Mouse (Mus musculus): ENCODE measurements around the gene Cd40. TPM values are rescaled to one million over a fixed set of nuclear protein-coding genes. Genes with fewer than 3 reads are reported as not detected.
A peak's percentile ranks its signal among the peaks of the same experiment; 100 is the strongest.

Cd40 gene
- polyA plus RNA-seq, 1 experiment from 2014 or later: 3.6 TPM

- TF ChIP-seq CTCF (IDR thresholded peaks at IDR 0.05; ENCODE audit: low read depth): no peak
- 82% methylated on average over 5 of the region's 5 CpGs for WGBS
- peaks cover 22% of the 10 kb centered on the region for H3K36me3 ChIP-seq (ENCODE audit: control insufficient read depth, insufficient read depth)
- no peak overlapping the region for H3K9ac ChIP-seq (ENCODE audit: low read depth, low read length)
- H3K9me3 ChIP-seq (ENCODE audit: control insufficient read depth): no peaks in the 10 kb centered on the region
- H3K4me3 ChIP-seq (ENCODE audit: low read depth, low read length): no peak overlapping the region
- no peak for ATAC-seq
- H3K27ac ChIP-seq (ENCODE audit: low read depth, low read length): no peak overlapping the region
- H3K4me2 ChIP-seq (replicated peaks; ENCODE audit: low read depth): no peak overlapping the region
- H3K27me3 ChIP-seq (replicated peaks; ENCODE audit: control insufficient read depth, insufficient read depth, low read length): no peaks in the 10 kb centered on the region
- H3K4me1 ChIP-seq (replicated peaks; ENCODE audit: control insufficient read depth, insufficient read depth, low read length): no peaks in the 10 kb centered on the region
These were observed 40.5 kb upstream of the Cd40 start for GRCm38 (mm10) chr2:165014935-165015334.

GRCm38 (mm10) chr2:165020490-165020889 is 34.9 kb upstream of the Cd40 start:
- H3K36me3 ChIP-seq (ENCODE audit: control insufficient read depth, insufficient read depth): peaks cover 5% of the 10 kb centered on the region

GRCm38 (mm10) chr2:165027163-165027562 is 28.3 kb upstream of the Cd40 start:
- H3K36me3 ChIP-seq (ENCODE audit: control insufficient read depth, insufficient read depth): no peaks in the 10 kb centered on the region; the same call in 1 of the 2 replicates
- no peaks in the 10 kb centered on the region for H3K9me3 ChIP-seq (ENCODE audit: control insufficient read depth)
- 40% methylated on average over 1 of the region's 1 CpGs for WGBS
- H3K27me3 ChIP-seq (replicated peaks; ENCODE audit: control insufficient read depth, insufficient read depth, low read length): no peaks in the 10 kb centered on the region
- H3K27ac ChIP-seq (ENCODE audit: low read depth, low read length): no peak overlapping the region
- no peak for TF ChIP-seq CTCF (IDR thresholded peaks at IDR 0.05; ENCODE audit: low read depth)
- ATAC-seq: no peak
- H3K9ac ChIP-seq (ENCODE audit: low read depth, low read length): no peak overlapping the region
- H3K4me2 ChIP-seq (replicated peaks; ENCODE audit: low read depth): no peak overlapping the region
- no peaks in the 10 kb centered on the region for H3K4me1 ChIP-seq (replicated peaks; ENCODE audit: control insufficient read depth, insufficient read depth, low read length)
- H3K4me3 ChIP-seq (ENCODE audit: low read depth, low read length): no peak overlapping the region

More at GRCm38 (mm10) chr2:165020490-165020889, 34.9 kb upstream of the Cd40 start:
- H3K4me1 ChIP-seq (replicated peaks; ENCODE audit: control insufficient read depth, insufficient read depth, low read length): no peaks in the 10 kb centered on the region
- H3K4me2 ChIP-seq (replicated peaks; ENCODE audit: low read depth): no peak overlapping the region
- ATAC-seq: no peak
- H3K27ac ChIP-seq (ENCODE audit: low read depth, low read length): no peak overlapping the region
- no peaks in the 10 kb centered on the region for H3K27me3 ChIP-seq (replicated peaks; ENCODE audit: control insufficient read depth, insufficient read depth, low read length)
- no peak for TF ChIP-seq CTCF (IDR thresholded peaks at IDR 0.05; ENCODE audit: low read depth)
- H3K9ac ChIP-seq (ENCODE audit: low read depth, low read length): no peak overlapping the region
- H3K9me3 ChIP-seq (ENCODE audit: control insufficient read depth): no peaks in the 10 kb centered on the region
- WGBS: 81% methylated on average over 3 of the region's 3 CpGs
- H3K4me3 ChIP-seq (ENCODE audit: low read depth, low read length): no peak overlapping the region

GRCm38 (mm10) chr2:165032533-165032932 is 22.9 kb upstream of the Cd40 start:
- 0 out of 2 replicates have a peak, but pooled peaks cover 2% of the 10 kb centered on the region for H3K4me1 ChIP-seq (replicated peaks; ENCODE audit: control insufficient read depth, insufficient read depth, low read length)
- no peaks in the 10 kb centered on the region for H3K36me3 ChIP-seq (ENCODE audit: control insufficient read depth, insufficient read depth)
- no peak overlapping the region for H3K4me3 ChIP-seq (ENCODE audit: low read depth, low read length)
- TF ChIP-seq CTCF (IDR thresholded peaks at IDR 0.05; ENCODE audit: low read depth): peak; percentile 59
- no peak overlapping the region for H3K27ac ChIP-seq (ENCODE audit: low read depth, low read length)
- no peaks in the 10 kb centered on the region for H3K9me3 ChIP-seq (ENCODE audit: control insufficient read depth)
- H3K4me2 ChIP-seq (replicated peaks; ENCODE audit: low read depth): no peak overlapping the region
- ATAC-seq: no peak
- H3K27me3 ChIP-seq (replicated peaks; ENCODE audit: control insufficient read depth, insufficient read depth, low read length): no peaks in the 10 kb centered on the region
- H3K9ac ChIP-seq (ENCODE audit: low read depth, low read length): no peak overlapping the region
- 32% methylated on average over 3 of the region's 3 CpGs for WGBS

- H3K9ac ChIP-seq (ENCODE audit: low read depth, low read length): peak overlapping the region; percentile 86; the same call in 1 of the 2 replicates
- peak overlapping the region; percentile 85 for H3K4me3 ChIP-seq (ENCODE audit: low read depth, low read length)
- ATAC-seq: no peak
- H3K36me3 ChIP-seq (ENCODE audit: control insufficient read depth, insufficient read depth): no peaks in the 10 kb centered on the region
- 28% methylated on average over 6 of the region's 6 CpGs for WGBS
- TF ChIP-seq CTCF (IDR thresholded peaks at IDR 0.05; ENCODE audit: low read depth): no peak
- peak overlapping the region; percentile 81 for H3K4me2 ChIP-seq (replicated peaks; ENCODE audit: low read depth)
- no peak overlapping the region for H3K27ac ChIP-seq (ENCODE audit: low read depth, low read length)
- H3K27me3 ChIP-seq (replicated peaks; ENCODE audit: control insufficient read depth, insufficient read depth, low read length): no peaks in the 10 kb centered on the region
- 0 out of 2 replicates have a peak, but pooled peaks cover 2% of the 10 kb centered on the region for H3K4me1 ChIP-seq (replicated peaks; ENCODE audit: control insufficient read depth, insufficient read depth, low read length)
- H3K9me3 ChIP-seq (ENCODE audit: control insufficient read depth): no peaks in the 10 kb centered on the region
These were observed 22.1 kb upstream of the Cd40 start for GRCm38 (mm10) chr2:165033306-165033705.

- Histone ChIP-seq H3K27me3 (replicated peaks; ENCODE audit: control insufficient read depth, insufficient read depth, low read length) (no peaks in the 10 kb centered on the region), H3K4me2 (replicated peaks; ENCODE audit: low read depth) (peak within 1 kb of the TSS; percentile 81), H3K9me3 (ENCODE audit: control insufficient read depth) (no peaks in the 10 kb centered on the region), H3K27ac (ENCODE audit: low read depth, low read length) (peak within 1 kb of the TSS; percentile 47), H3K4me3 (ENCODE audit: low read depth, low read length) (peak within 1 kb of the TSS; percentile 85), H3K36me3 (ENCODE audit: control insufficient read depth, insufficient read depth) (no peaks in the 10 kb centered on the region), H3K9ac (ENCODE audit: low read depth, low read length) (peak within 1 kb of the TSS; percentile 86), H3K4me1 (replicated peaks; ENCODE audit: control insufficient read depth, insufficient read depth, low read length) (0 out of 2 replicates have a peak, but pooled peaks cover 2% of the 10 kb centered on the region)
- WGBS: under 1% methylated on average over 106 of the region's 111 CpGs
- ATAC-seq: peak; percentile 97
- peak; percentile 58 for TF ChIP-seq CTCF (IDR thresholded peaks at IDR 0.05; ENCODE audit: low read depth)
These were observed 21.0 kb upstream of the Cd40 start, which contains the start of gene Ncoa5 for GRCm38 (mm10) chr2:165034131-165035057. Ncoa5 (minus strand) TSS chr2:165034867.
